Mouse (Mus musculus) retina, postnatal 7 days (tissue): ENCODE results near the gene Nudt13.

ENCODE experiments used
- DNase-seq: peaks from one replicate; pipeline ENCODE4 v3.0.0-alpha.2; 2012; ENCODE audit warnings: low read depth, low spot score

The Nudt13 gene

GRCm38 (mm10) chr14:20340149-20340548 lies 45.7 kb downstream of the Nudt13 start:
- DNase-seq, result peak; percentile 16

GRCm38 (mm10) chr14:20340866-20341265 lies 46.4 kb downstream of the Nudt13 start:
- no peak for DNase-seq

GRCm38 (mm10) chr14:20345885-20346284 lies 51.4 kb downstream of the Nudt13 start:
- DNase-seq, result no peak

- no peak for DNase-seq
These were observed 53.0 kb downstream of the Nudt13 start for GRCm38 (mm10) chr14:20347441-20347990.

GRCm38 (mm10) chr14:20347991-20348541 lies 53.6 kb downstream of the Nudt13 start, which contains the start of the genes Ecd and Fam149b:
TSS of gene Ecd (minus strand) at chr14:20348121.
TSS of gene Fam149b (plus strand) at chr14:20348162.
- peak; percentile 98 for DNase-seq

- DNase-seq, result no peak
These were observed 68.7 kb downstream of the Nudt13 start for GRCm38 (mm10) chr14:20363230-20363629.
